Mouse (Mus musculus) urinary bladder, adult 2 months (tissue): ENCODE data around the gene Vtn. TPM values are rescaled to one million over a fixed set of nuclear protein-coding genes. Genes with fewer than 3 reads are reported as not detected.
"Not testable (repeated sequence)": the region's sequence is repeated elsewhere in the genome, so short reads cannot be mapped to it uniquely, and the experiment has no call there.

Experiments used
- DNase-seq: peaks from one replicate; pipeline ENCODE4 v3.0.0; 2022; ENCODE audit warnings: low spot score
- polyA plus RNA-seq: library from polyadenylated mRNA; depleted of rRNA; stranded (reverse); fragments of >200 nt; gene quantifications from 2 replicates; pipeline ENCODE4 v1.2.3, GENCODE M21; 2012

The Vtn gene
- polyA plus RNA-seq, 1 experiment, result 3.6 TPM

GRCm38 (mm10) chr11:78497544-78498522 is 1.1 kb upstream of the Vtn start, which contains the start of gene Sarm1:
Gene Sarm1 (minus strand): TSS chr11:78497754.
- DNase-seq, result peak; percentile 60

DNA sequence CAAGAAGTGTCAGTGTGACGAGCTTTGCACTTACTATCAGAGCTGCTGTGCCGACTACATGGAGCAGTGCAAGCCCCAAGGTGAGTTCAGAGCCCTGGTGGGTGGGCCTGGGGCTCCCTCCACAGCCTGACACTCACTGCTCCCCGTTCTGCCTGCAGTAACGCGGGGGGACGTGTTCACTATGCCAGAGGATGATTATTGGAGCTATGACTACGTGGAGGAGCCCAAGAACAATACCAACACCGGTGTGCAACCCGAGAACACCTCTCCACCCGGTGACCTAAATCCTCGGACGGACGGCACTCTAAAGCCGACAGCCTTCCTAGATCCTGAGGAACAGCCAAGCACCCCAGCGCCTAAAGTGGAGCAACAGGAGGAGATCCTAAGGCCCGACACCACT is 652 bp downstream of the Vtn start:
- no peak for DNase-seq

GRCm38 (mm10) chr11:78500623-78501202 is 1.8 kb downstream of the Vtn start:
- DNase-seq, result no peak

GRCm38 (mm10) chr11:78501529-78501928 is 2.6 kb downstream of the Vtn start:
- no peak for DNase-seq

GRCm38 (mm10) chr11:78502909-78503650 is 4.2 kb downstream of the Vtn start, which contains the start of gene Sebox:
Gene Sebox (plus strand): TSS chr11:78503447.
- no peak for DNase-seq

DNA sequence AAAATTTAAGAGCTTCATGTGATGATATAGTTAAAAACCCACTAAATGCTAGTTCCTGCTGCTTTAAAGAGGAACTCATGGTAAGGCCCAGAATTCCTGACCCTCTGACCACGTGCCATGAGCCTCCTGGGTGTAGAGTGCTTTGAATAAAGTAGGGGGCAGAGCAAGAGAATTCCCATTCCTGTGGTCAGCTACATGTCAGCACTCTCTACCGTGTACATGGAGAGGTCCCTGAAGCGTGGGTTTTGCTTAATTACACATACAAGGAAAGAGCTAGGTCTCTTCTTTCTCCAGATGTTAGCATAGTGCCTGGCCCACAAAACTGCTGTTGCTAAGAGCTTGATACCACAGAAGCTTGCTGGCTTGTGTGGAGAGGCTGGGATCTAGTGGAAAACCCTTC is 6.5 kb downstream of the Vtn start:
- DNase-seq, result no peak

DNA sequence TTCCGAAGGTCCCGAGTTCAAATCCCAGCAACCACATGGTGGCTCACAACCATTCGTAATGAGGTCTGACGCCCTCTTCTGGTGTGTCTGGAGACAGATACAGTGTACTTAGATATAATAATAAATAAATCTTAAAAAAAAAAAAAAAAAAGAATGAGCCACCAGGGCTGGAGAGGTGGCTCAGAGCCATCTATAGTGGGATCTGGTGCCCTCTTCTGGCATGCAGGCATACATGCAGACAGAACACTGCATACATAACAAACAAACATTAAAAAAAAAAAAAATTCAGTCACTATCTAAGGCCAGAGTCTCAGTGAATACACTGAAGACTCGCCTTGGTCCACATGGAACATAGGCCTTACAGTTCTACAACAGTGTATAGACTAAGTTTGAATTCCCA is 10.3 kb downstream of the Vtn start:
- DNase-seq, result no peak

DNA sequence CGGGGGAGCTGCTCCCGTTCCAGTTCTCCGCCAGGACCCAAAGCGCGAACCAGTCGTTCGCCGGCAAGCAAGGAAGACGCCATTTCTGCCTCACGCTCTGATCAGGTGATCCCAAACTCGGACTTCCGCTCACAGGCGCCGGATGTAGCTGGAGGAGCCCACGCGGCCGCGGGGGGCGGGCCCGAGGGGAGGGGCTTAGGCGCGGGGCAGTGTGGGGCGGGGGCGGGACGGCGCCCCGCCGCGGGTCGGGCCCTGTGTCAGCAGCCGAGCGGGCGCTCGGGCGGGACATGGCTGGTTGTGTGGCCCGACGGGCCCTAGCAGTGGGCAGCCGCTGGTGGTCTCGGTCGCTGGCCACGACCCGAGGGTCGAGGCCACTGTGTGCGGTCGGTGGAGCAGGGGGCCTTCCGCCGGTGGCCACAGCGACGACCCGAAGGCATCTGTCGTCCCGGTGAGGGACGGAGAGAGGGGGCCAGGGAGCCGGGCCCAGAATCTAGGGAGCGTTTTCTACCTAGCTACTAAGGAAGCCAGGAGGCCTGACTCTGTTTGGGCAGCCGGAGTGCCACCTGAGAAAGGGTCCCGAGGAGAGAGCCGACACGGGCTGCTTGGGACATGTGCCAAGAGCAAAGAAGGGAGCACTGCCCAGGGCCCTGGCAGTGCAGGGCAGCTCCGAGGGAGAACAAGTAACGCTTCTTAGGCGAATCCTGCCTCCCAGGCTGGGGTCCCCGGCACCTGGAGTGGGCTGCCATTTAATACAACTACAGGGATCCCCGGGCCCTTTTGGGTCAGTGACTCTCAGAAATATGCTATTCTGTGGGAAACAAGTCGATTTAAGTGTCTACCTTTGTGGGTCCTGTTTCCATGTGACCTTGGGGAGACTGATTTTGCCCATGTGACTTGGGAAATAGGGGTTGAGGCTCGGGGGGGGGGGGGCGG is 13.4 kb downstream of the Vtn start, which contains the start of the genes Tmem199 and Poldip2:
Gene Tmem199, minus strand, starts transcription at position 148 of the 933 bp plus-strand sequence.
Gene Poldip2, plus strand, starts transcription at position 169 of the 933 bp plus-strand sequence.
- peak; percentile 72 for DNase-seq

GRCm38 (mm10) chr11:78513106-78513790 is 14.4 kb downstream of the Vtn start:
- DNase-seq, result no peak

DNA sequence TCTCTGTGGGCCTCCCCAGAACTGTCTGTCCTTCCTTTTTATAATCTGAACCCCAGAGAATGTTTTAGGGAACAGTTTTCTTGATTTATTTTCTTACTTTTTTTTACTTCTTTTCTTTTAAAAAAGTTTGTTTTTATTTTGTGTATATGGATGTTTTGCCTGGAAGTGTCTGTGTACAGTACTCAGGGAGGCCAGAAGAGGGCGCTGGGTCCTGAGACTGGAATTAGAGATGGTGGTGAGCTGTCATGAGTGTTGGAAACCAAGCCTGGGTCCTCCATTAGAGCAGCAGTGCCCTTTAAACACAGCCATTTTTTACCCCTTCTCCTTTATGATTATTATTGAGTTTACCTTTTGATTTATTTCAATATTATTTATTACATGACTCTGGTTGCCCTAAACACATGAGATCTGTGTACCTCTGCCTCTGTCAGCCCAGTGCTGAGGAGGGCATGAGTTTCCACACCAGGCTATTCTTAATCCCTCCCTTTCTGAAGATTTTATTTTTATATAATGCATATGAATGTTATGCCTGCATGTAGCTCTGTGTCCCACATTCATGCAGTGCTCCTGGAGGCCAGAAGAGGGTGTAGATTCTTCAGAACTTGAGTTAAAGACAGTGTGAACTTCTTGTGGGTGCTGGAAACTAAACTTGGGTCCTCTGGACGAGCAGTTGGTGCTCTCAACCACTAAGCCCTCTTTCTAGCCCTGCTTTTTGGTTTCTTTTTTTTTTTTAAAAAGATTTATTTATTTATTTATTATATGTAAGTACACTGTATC is 16.8 kb downstream of the Vtn start:
- no peak for DNase-seq

DNA sequence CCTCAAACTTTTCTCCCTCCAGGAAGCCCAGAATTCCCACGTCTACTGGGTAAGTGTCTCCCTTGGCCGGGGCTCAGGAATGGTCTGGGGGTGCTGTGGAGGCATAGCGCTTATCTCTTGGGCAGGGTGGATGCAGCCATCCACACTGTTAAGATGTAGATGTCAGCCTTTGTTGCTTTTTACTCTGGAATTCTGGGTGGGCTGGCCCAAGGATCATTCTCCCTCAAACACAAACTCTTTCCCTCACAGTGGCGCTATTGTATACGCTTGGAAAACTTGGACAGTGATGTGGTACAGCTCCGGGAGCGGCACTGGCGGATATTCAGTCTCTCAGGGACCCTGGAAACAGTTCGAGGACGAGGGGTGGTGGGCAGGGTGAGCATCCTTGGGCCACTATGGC is 20.0 kb downstream of the Vtn start:
- DNase-seq, result no peak

DNA sequence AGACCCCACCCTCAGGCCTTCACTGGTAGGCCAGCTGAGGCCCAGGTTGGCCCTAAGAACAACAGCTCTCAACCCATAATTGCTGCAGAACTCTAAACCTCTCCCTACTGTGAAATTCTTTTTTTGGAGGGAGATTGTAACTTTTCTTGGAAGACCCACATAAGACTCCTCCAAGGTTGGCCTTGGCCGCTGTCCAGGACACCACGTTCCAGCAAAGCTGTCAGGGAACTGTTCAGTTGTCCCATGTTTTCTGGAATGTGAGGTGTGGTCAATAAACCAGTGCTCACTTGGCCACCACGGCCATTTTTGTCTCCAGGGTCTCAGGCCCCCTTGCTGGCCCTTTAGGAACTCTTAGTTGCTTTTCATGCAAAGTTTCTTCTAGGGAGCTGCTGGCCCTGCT is 23.0 kb downstream of the Vtn start:
- DNase-seq, result no peak

DNA sequence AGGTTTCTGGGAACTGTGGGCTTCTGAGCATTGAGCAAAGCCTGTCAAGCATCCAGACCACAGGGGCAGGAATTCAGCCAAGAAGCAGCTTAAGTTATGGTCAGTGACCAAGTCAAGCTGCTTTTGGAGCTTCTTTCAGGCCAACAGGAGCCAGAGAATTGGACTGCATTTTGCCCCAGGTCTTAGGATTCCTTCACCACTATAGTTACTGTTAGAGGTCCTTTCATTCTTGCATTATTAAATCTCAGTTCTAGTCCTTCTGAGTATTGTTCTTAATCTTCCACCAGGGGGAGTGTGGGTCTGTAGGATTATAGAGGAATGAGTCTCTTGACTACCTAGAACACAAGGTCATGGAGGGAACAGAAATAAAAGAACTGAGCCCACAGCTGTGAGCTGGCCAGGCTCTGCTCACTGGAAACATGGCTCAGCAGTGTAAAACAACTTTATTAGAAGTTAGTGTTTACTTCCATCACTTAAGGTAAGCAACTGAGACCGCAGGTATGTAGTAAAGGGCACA is 23.6 kb downstream of the Vtn start:
- no peak for DNase-seq

DNA sequence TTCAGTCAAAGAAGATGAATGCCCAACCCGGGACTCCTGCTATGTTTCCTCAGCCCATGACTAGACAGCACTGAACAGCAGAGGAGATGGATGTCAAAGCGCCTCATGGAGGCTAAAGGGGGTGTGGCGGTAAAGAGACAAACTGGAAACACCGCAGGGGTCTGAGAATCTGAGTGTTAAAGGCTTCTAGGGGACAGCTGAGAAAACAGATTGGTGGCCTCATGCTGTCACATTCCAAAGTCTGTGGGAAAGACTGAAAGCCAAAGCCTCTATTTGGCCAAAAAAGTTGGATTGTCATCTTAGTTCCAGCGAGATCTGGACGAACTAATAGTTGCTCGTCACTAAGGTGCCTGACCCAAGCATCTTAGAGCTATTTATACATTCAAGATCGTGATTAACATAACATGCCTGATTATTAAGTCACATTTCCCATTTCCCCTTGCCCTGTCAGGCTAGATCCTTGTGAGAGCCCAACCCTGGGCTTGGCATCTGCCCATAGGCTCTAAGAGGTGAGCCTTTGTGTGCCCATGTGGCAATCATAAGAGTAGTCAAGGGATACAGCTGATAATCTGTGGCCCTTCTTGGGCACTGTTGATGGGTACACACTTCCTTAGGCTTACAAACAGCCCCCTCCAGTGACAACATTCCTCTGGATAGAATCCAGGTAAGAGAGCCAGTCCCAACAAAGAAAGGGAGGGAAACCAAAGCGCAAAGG is 24.5 kb downstream of the Vtn start:
- DNase-seq, result no peak

- no peak for DNase-seq
Observed at GRCm38 (mm10) chr11:78524838-78525237, 25.9 kb downstream of the Vtn start.

DNA sequence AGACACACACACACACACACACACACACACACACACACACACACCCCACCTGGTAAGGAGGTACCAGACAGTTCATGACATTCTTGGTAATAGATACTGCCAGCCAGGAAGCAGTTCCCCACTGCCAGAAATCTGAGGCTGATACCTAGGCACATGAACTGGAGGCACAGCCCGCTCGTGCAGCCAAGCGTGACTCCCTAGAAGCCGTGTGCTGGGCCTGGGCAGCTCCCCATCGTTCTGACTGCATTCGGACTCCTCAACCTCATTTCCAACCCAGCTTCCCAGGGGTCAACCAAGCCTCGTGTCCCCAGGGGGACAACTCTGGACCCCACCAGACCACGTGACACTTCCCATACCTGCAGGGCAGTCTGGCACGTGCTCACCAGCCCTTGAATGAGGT is 29.8 kb downstream of the Vtn start:
- no peak for DNase-seq

- DNase-seq, result no peak
Observed at GRCm38 (mm10) chr11:78530001-78530400, 31.1 kb downstream of the Vtn start.

DNA sequence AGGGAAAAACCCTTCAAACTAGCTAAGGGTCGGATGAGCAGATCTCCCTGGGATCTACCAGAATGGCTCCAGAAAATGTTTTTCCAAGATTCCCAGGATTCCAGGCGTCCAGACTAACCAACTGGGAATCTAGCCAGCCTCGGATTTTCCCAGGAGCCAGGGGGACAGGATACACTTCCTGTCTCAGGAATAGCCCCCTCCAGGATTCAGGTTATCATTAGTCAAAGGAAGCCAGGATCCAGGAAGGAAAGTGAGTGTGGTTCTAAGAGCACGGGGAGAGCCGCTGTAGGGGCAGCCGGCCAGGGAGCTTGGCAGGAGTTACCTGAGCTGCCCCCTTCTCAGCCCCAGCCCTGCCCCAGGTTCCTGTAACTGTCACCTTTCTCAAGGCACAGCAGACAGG is 32.2 kb downstream of the Vtn start:
- no peak for DNase-seq

DNA sequence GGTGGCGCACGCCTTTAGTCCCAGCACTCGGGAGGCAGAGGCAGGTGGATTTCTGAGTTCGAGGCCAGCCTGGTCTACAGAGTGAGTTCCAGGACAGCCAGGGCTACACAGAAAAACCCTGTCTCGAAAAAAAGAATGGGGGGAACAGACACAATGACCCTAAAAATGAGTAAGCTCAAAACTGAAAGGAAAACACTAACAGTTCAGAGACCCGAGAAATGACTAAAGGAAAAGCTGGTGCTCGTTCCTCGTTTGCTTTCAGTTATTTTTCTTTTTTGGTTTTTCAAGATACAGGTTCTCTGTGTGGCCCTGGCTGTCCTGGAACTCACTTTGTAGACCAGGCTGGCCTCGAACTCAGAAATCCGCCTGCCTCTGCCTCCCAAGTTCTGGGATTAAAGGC is 32.6 kb downstream of the Vtn start:
- not testable (repeated sequence) for DNase-seq
